Mouse (Mus musculus) MEL (cell line): ENCODE measurements at regions not wholly inside any gene's neighbourhood (a gene's known extent, or its start where the extent isn't known, plus 50 kb on each side); places are given as distances from the start of the nearest gene placed in this dataset.

ENCODE experiments used
- BHLHE40 ChIP-seq: IDR thresholded peaks from 2 replicates; pipeline ENCODE4 v1.6.1; 2012; ENCODE audit warnings: low read depth, mild to moderate bottlenecking, inconsistent platforms, low read length, improper control_type of control experiment, borderline replicate concordance
- CTCF ChIP-seq, 3 experiments: IDR thresholded peaks in 2 of 3; conservative IDR thresholded peaks in 1 of 3; 2 replicates each; pipeline ENCODE4 v1.5.1; 2011 to 2012; ENCODE audit warnings: low read length in 3 of 3, low read depth in 2 of 3, mild to moderate bottlenecking in 2 of 3, improper control_type of control experiment in 1 of 3, inconsistent platforms in 1 of 3, mixed read lengths in 1 of 3, moderate library complexity in 1 of 3; ENCODE audit not compliant: control insufficient read depth in 1 of 3, insufficient read depth in 1 of 3, poor library complexity in 1 of 3, severe bottlenecking in 1 of 3
- EP300 ChIP-seq, 2 experiments: IDR thresholded peaks; 2 replicates each; pipeline ENCODE4 v1.6.1; 2011; ENCODE audit warnings: improper control_type of control experiment in 2 of 2, low read length in 2 of 2, low read depth in 1 of 2, mild to moderate bottlenecking in 1 of 2
- ETS1 ChIP-seq: IDR thresholded peaks from 2 replicates; pipeline ENCODE4 v1.6.1; 2012; ENCODE audit warnings: low read depth, mild to moderate bottlenecking, inconsistent platforms, low read length, improper control_type of control experiment, moderate library complexity
- GATA1 ChIP-seq: IDR thresholded peaks from 2 replicates; pipeline ENCODE4 v1.6.1; 2011; ENCODE audit warnings: low read depth, low read length, improper control_type of control experiment
- POLR2A ChIP-seq, 2 experiments: IDR thresholded peaks; 2 replicates each; pipeline ENCODE4 v1.6.1; 2011 to 2012; ENCODE audit warnings: low read length in 2 of 2, mild to moderate bottlenecking in 2 of 2, control low read depth in 1 of 2, improper control_type of control experiment in 1 of 2, low read depth in 1 of 2, moderate library complexity in 1 of 2; ENCODE audit not compliant: control insufficient read depth in 1 of 2, insufficient read depth in 1 of 2, poor library complexity in 1 of 2
- POLR2AphosphoS2 ChIP-seq: IDR thresholded peaks from 2 replicates; pipeline ENCODE4 v1.6.1; 2011; ENCODE audit warnings: low read length, improper control_type of control experiment
- TAL1 ChIP-seq: IDR thresholded peaks from 2 replicates; pipeline ENCODE4 v1.6.1; 2012; ENCODE audit warnings: mild to moderate bottlenecking, inconsistent platforms, low read length, moderate library complexity, mixed read lengths
- ZMIZ1 ChIP-seq: IDR thresholded peaks from 2 replicates; pipeline ENCODE4 v1.6.1; 2012; ENCODE audit warnings: low read depth, mild to moderate bottlenecking, inconsistent platforms, low read length, improper control_type of control experiment, moderate library complexity

- TF ChIP-seq GATA1 = no peak
- no peak for TF ChIP-seq CTCF (IDR thresholded peaks at IDR 0.05 in 2 of 3, conservative IDR thresholded peaks at IDR 0.05 in 1 of 3; ENCODE audit: control insufficient read depth in 1 of 3, insufficient read depth in 1 of 3, low read depth in 2 of 3, low read length in 3 of 3, poor library complexity in 1 of 3, severe bottlenecking in 1 of 3)
- TF ChIP-seq POLR2A (IDR thresholded peaks at IDR 0.05; ENCODE audit: control insufficient read depth in 1 of 2, insufficient read depth in 1 of 2, low read depth in 1 of 2, low read length in 2 of 2, poor library complexity in 1 of 2) = no peak
- no peak for TF ChIP-seq ETS1
- TF ChIP-seq ZMIZ1 = no peak
- no peak for TF ChIP-seq BHLHE40
- TF ChIP-seq EP300 (IDR thresholded peaks at IDR 0.05; ENCODE audit: low read depth in 1 of 2, low read length in 2 of 2) = no peak
- no peak for TF ChIP-seq TAL1
- no peak for TF ChIP-seq POLR2AphosphoS2
Measured at GRCm38 (mm10) chr3:17325821-17326220, 622.4 kb upstream of the Cypt12 start.
